Mouse (Mus musculus) adrenal gland, adult 8-10 months (tissue): ENCODE measurements at regions not wholly inside any gene's neighbourhood (a gene's known extent, or its start where the extent isn't known, plus 50 kb on each side); places are given as distances from the start of the nearest gene placed in this dataset.

Experiments used
- DNase-seq: peaks from one replicate; pipeline ENCODE4 v3.0.0; 2022

- DNase-seq: no peak
Measured at GRCm38 (mm10) chr5:74769023-74769422, 66.3 kb upstream of the Lnx1 start.

GRCm38 (mm10) chr5:74767993-74768392 lies 65.3 kb upstream of the Lnx1 start:
- no peak for DNase-seq

- DNase-seq: no peak
Measured at GRCm38 (mm10) chr5:74766211-74766610, 63.5 kb upstream of the Lnx1 start.

GRCm38 (mm10) chr5:74765061-74765767 lies 62.5 kb upstream of the Lnx1 start:
- no peak for DNase-seq

GRCm38 (mm10) chr5:74757557-74757956 lies 54.8 kb upstream of the Lnx1 start:
- no peak for DNase-seq

GRCm38 (mm10) chr5:74752961-74753360 lies 50.2 kb upstream of the Lnx1 start:
- no peak for DNase-seq
